Mouse (Mus musculus) thymus, postnatal 36 days (tissue): Measurements from ENCODE around the gene Prokr2.
A peak's percentile ranks its signal among the peaks of the same experiment; 100 is the strongest.

ENCODE experiments used
- DNase-seq, 2 experiments: peaks; one replicate each; pipeline ENCODE4 v3.0.0; 2022; ENCODE audit warnings: mixed read lengths in 2 of 2

The Prokr2 gene

DNA sequence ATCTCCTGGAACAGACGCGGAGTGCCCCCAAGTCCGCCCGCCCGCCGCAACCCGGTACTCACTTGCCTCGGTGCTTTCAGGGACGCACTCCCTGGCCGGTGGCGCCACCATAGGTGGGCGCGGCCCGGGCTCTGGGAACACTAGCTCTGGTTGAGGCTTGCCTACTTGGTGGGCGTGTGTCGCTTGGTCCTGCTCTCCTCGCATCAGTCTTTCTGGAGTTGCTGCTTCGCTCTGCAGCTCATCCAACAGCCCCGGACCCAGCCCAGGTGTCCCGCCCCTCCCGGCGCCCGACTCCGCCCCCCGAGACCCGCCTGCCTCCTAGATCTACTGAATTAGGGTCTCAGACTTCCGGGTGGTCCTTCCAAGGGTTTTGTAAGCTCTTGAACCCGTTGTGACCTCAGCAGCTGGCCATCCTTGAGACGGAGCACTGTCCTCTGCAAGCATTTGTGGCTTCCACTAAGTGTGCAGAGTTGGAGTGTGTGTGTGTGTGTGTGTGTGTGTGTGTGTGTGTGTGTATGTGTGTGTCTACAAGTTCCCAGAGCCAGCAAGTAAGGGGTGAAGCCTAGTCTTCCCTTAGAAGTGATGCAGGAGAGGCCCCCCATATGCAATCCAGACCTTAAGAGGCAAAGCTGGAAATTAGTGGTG is at the start of gene Prokr2:
Prokr2 (minus strand) TSS at position 254 of the 645 bp plus-strand sequence.
- peak; percentile 16 to 19 for DNase-seq

DNA sequence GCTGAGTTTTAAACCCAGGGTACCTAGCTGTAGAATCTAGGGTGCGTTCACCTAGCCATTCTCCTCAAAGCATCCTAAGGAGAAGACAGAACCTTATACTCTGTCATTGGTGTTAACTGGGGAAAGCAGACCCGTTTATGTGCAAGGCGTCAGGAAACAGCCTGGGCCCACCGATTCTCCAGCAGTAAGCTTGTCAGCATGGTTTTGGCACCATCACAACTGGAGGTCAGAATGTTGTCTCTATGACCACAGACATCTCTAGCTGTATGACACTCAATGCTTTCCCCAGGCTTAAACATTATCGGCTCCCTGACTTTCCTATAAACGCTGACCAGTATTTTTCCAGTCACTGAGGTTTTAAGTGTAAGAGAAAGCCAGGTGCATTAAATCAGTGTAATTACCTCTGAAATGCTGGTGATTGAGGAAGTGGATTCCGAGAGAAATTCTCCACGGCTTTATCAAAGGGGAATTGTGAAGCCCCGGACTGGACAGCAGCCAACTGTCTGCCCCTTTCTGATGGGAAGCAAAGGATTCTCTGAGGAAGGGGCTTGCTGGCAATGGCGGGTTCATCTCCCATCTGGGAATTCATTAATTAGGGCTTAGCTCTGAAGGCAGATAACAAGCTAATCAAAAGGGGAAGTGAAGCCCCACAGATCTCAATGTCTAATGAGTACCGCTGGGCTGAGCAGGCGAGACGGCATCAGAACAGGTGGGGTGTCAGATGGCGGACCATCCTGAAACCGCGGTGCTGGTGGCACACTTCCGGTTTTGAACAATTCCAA is 42.1 kb upstream of the Prokr2 start:
- DNase-seq = no peak

DNA sequence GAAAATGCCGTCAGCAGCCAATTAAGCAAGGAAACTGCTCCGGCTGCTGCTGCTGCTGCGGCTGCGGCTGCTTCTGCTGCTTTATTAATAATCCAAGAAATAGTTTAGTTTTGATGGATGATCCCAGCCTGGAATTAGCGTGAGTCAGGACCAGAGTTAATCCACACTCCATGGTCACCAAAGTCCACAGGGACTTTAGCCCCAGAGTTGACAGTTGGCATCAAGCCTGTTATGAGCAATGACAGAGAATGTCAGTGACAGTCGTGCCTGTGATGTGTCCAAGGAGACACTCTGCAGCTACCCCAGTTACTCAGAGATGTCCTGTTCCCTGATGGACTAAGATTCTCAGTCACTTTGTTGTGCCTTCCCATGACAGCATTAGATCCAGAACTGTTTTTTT is 40.3 kb upstream of the Prokr2 start:
- DNase-seq = no peak

DNA sequence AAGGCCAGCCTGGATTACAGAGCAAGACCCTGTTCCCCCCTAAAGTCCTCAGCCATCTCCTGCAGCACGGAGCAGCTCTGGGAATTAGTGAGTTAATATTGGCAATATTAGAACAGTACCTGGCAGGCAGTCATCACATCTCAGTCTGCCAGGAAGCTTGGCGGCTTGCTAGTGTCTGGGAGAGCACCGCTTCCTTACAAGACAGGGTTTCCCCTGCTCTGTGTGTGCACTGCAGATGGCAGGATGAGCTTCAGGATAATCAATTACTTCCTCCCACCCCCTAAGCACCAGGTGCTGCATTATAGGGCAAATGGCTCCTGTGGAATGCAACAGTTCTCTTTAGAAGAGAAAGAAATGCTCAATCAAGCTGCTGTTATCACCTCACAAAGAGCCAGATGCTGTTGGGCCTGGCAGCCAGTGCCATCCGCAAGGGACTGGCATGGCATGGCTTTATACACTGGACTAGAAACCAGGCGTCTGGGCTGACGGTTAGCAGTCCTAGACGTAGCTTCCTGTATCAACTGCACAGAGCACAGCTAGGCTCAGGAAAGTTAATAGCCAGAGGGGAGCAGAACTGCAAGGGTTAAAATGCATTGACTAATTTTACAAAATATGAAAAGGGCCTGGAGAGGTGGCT is 38.3 kb upstream of the Prokr2 start:
- DNase-seq = no peak

DNA sequence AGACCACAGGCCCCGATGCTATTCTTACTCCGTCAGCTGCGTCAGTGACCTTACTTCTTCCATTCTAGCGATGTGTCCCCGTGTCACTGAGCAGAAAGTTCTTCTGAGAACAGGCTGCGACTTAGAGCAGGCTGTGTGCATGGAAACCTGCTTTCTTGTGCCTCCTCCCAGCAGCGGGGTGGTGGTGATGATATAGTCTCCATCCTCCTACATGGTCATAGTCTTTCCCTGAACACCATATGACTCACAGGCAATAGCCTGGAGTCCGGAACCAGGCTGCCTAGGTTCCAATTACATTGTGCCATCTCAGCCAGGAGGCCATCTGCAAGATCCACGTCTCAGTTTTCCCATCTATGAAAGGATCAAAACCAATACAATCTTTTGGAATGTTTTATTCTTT is 37.6 kb upstream of the Prokr2 start:
- DNase-seq = no peak

DNA sequence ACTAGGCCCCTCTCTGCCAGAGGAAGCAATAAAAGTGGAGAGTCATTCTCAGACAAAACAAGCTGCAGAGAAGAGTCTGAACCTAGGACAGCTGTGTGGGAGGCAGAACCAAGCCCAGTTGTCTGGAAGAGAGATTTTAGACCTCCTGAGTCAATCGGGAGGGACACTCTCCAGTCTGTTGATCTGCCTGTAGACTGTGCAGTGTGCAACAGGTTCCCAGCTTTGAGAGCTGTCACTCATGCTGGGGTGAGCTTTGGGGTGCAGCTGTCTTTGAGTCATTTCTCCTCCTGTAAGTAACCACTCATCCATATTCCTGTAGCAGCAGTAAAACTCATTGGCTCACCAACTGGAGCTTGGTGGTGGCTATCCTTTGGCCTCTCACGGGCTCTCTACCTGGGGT is 33.2 kb upstream of the Prokr2 start:
- no peak for DNase-seq

DNA sequence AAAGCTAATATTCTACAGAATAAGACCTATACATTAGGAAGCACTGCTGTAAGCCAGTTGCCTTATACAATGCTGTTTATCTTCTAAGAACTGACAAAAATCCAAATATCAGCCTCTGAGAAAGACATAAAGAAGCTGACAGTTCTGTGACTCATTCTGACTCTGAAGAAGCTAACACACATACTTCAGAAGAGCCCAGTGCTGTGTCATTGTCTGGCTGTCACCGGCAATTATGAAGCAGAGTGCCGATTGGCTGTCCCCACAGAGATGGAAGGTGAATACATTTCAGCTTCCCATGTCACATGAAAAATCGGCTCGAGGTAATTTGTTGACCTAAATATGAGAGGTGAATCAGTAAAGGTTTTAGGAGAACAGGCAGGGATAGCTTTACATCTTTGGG is 24.9 kb upstream of the Prokr2 start:
- DNase-seq = no peak

DNA sequence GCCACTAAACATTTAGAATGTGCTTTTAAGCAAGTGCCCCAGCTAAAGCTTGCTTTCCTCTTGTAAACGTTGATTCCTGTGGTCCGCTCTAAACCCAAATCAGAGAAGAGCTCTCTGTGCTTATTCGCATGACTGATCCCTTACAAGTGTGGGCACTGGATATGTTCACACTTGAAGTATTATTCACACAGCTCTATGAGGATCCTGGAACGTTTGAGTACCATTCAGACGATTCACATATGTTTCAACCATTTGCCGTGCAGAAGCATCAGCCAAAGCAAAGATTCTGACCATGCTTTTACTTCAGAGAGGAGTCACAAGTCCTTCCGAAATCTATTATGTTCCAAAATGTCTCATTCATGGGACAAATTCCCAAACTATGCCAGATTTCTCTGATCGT is 12.9 kb upstream of the Prokr2 start:
- no peak for DNase-seq

DNA sequence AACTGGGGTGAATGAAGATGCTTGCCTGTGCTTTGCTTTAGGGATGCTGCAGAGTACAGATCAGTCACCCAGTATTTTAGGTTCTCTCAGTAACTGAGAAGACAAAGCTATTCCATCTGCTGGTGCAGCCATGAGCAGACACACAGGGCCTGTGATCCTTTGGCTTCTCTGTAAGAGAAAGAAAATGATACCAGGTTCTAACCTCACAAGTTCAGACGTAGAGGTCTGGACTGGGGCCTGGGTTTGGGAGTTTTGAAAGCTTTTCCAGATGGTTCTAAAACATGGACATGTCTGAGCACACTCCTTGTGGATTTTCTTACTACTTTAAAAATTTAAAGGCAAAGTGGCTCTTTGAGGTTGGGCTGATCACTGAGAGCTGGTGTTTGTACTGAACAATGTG is 10.5 kb upstream of the Prokr2 start:
- DNase-seq = no peak

DNA sequence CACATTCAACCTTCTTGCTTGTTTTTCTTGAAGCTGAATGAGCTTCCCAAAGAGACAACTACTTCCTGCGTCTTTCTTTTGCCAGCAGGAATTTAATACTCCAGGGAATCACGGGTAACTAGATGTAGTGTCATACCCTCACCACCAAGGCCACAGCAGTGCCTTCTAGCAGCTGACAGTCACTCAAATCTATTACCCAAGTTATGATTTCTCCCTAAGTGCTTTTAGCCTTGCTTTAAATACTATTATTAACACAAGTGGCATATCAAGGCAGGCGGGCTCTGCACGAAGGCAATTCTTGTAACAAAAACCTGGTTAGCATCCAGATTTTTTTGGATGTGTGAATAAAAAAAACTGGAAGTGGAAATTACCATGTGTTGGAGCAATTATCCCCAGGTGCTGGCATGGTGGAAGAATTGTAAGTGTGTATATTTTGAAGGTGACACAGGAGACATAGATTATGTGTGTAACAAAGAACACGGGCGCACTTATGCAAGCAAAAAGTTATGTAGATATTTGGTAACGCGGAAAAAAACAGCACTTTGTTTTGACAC is 5.4 kb upstream of the Prokr2 start:
- DNase-seq = no peak

DNA sequence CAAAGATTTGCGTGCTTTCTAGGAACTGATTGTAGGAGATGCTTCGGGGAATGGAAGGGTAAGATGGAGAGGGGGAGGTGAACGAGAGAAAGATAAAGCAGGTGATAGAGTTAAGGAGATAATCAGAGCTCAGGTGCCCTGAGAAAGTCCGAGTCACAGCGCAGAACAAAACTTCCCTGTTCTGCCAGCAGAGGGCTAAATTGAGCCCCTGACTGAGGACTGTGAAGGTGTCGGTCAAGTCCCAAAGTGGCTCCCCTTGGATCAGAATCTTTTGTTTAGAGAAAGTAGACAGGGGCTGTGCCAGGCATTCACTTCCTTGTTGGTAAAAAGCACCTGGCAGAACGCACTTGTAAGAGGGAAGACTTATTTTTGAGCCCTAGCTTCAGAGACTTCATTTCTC is 4.3 kb upstream of the Prokr2 start:
- peak; percentile 20 to 27 for DNase-seq

DNA sequence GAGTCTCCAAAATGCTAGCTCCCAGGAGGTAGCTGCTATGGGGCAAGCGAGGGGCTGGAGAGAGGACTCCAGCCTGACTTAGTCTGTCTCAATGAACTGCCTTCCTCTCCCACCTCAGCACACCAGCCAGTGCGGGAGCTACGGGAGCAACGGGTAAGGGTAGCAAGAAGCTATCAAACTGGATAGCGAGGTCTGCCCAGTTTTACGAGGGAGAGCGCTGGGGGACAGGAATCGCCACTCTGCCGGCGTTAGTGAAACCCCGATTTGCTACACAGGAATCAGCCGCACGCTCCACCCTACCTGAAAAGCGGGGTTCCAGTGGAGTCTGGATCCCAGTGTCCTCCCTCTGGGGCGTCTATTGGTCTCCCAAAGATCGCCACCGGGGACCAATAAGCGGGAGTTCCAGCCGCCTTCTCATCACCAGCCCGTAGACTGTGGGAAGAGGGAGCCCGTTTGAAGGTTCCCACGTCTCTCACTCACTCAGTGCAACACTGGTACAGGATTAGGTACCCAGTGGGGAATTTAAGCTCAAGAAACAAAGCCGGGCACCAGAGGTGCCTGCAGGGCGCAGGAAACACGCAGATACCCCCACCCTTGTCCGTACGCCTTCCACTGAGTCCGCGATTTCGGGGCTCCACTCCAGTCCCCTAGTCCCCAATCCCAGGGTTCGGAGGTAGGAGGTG is 595 bp downstream of the Prokr2 start:
- DNase-seq = no peak

DNA sequence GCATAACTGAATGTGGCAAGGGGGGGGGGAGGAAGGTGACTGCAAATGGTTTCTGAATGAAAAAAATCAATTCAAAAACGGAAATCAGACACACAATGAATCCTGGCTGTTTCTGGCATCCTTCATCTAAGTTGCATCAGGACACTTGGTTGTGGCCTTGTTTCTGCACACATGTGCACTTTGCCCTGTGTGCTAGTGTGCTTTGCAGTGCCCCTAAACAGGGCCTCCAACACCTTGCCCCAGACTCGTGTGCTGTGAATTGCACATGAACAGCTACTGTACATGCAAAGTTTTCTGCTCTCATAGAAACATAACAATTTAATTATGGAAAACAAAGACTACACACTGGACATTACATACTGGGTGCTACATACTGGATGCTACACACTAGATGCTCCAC is 2.9 kb downstream of the Prokr2 start:
- no peak for DNase-seq

DNA sequence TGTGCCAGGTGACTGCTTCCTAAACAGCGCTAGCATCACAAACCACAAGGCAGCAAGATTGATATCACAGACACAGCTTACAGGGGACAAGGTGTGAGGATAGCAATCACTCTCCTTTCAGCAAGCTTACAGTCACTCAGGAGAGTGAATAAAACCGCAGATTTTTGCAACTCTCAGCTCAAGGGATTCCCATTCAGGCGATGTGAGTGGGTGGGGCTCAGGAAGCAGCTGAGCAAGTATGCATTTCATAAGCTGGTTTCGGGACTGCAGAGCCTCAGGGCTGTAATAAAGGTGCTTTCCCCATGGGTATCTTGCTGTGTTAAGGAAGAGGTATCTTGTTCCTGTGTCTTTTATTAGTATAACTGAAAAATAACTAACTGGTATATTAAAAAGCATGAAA is 5.6 kb downstream of the Prokr2 start:
- no peak for DNase-seq

DNA sequence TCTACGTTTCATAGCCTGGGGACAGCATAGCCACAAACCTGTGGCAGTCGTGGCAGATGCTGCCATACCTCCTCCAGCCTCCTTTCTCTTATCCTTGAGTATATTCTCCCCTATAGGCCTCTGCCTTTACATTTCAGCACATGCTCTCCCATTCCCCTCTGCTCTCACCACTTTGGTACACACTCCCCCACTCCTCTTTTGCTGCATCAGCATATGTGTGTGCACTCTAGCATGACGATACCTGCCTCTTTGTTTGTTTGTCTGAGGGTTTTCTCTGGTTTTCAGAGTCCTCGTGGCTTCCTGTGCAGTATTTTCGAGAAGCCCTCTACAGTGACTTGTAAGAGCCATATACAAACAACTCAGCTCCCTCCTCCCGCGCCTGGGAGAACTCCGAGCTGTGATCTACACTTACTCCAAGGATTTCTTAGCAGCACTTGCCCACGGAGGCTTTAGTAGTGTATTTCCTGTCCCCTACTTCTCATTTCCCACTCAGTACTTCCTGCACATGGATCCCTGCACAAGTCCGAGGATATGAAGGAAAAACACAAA is 6.6 kb downstream of the Prokr2 start:
- no peak for DNase-seq

DNA sequence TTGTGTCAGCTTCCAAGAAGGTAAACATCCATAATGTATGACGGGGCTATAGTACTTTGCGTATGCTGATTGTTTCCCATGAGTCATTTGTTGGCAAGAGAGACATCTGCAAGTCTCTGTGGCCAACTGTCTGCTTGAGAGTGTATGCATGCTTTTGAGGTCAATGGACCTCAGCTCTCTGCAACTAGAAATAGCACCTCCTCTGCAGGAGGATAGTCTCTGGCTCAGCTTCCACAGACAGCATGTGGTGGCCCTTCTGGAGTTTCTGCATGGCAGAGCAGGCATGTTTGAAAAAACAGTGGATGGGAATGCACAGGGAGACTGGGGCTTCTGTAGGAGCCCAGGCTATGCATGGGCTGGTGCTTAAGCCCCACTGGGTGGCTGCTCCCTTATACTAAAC is 7.8 kb downstream of the Prokr2 start:
- no peak for DNase-seq

DNA sequence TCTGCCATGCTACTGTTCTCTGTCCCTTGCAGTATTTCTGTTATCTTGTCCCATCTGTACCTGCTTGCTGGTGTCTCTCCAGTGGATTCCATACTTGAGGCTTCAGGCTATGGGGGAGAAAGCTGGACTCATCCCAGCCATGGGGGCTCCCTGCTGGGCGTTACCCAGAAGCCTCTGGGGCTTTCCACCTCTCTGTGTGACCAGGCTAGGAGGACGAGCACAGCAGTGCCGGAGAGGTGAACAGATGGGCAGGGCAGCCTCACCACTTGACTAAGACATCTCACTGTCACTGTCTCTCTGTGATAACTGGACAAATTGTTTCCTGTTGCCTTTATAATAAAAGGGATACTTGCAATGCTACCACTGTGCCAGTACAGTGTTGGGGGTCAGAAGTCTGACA is 9.5 kb downstream of the Prokr2 start:
- DNase-seq = no peak

DNA sequence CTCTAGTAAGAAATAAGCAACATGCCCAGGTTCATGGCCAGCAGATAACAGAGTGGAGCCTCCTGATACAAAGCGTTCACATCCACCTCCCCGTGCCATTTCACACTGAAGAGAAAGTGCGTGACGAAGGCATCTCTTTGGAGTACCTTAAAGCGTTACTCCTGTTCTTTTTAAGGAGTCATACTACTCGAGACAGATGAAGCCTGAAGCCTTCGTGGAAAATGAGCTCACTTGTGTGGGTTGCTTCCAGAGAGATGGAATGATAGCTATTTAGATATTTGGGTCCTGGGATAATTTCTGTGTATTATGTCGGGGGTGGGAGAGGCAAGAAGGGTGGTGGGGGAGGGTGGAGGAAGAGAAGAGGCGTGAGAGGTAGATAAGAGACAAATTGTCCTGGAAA is 10.1 kb downstream of the Prokr2 start:
- DNase-seq = no peak

DNA sequence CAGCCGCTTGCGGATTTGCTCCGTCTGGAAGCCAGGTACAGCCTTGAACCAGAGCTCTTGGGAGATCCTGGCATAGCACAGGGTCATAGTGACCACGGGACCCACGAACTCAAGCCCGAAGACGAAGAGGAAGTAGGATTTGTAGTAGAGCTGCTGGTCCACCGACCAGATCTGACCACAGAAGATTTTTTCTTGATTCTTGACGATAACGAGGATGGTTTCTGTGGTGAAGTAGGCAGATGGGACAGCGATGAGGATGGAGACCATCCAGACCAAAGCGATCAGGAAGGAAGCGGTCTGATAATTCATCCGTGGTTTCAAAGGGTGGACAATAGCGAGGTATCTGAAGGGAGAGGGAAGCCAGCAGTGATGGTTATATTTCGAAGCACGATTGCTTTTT is 11.5 kb downstream of the Prokr2 start:
- DNase-seq = no peak

DNA sequence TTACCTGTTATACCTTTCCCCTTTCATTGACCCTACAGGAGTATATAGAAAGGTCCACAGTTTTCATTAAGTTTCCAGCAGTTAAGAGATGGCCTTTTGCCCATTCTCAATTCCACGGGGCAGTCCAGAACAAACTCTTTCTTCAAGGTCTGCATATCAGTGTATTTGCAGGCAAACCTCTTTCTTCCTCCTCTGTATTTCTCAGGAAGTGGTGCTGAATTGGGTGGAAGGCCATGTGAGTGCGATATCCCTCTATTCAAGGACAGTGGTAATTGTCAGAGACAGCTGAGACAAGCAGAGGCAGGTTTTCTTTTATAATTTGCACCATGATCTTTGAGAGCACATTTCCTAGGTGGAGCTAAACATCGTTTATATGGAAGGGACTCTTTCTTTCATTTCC is 16.8 kb downstream of the Prokr2 start:
- DNase-seq = no peak

DNA sequence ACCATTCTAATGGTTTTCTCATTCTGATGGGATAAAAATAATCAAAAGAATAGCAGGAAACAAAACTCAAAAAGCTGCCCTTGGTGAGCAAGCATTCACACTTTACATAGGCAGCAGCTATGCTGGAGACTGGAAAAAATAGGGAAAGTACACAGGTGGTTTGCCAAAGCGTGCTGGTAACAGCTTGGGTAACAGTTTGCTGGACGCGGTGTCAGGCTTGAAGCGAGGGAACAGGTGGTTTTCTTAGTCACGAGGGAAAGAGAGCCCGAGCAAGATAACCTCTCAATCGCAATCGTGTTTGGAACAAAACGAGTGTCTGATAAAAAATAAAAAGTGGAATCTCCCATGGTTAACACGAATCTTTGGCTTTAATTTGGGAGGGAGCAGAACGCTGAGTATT is 41.4 kb downstream of the Prokr2 start:
- no peak for DNase-seq

DNA sequence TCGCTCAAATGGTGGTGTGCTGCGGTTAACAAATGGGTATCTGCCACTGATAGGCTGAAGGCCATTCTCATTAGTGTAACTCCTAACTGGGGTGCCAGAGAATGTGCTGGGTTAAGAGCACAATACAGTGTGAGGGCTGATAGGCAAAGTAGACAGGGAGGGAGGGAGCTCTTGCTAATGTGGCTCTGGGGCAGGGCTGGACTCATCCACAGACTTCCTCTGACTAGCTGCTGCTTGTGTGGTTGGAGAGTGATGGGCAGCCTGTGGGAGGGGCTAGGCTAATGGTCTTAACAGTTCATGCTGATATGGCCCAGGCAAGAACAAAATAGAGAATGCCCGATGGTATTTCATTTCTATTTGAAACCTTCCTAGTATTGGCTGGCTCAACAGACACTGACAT is 44.0 kb downstream of the Prokr2 start:
- no peak for DNase-seq

DNA sequence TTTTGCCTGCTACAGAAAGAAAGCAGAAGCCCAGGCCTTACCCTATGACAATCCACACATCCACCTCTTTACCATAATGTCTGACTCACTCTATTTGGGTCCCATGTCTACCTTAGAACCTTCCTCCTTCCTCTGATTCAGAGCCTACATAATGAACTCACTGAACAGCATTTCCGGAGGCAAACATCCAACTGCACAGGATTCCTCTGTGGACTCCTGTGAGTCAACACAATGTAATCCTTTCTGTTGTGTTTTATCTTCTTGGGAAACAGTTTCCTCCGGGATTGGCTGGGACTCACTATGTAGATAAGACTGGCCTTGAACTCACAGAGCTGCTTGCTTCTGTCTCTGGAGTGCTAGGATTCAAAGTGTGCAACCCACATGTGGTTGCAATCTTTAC is 44.9 kb downstream of the Prokr2 start:
- no peak for DNase-seq
